Mouse (Mus musculus): Measurements from ENCODE around the gene Erg.

DNA sequence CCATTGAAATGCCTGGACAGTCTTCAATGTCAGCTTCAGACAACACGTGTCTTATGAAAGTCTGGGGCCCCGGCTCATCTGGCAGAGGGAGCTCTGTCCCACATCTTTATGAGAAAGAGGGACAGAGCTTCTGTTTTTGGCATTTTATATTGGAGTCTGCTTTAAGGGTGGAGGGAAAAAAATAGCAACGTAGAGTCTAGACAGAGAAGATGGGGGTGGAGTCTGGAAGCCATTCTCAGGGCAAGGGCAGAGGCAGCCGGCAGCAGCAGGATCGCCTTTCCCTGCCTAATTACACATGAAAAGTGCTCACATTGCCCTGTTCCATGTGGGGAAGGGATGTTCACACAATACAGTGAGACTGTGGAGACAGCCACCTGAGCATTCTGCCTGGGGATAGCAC lies 16.1 kb upstream of the Erg start:
- TF ChIP-seq CTCF (IDR thresholded peaks at IDR 0.05; ENCODE audit: extremely low read depth, insufficient read length, insufficient replicate concordance, low read depth, low read length) (no peak), POLR2A (IDR thresholded peaks at IDR 0.05; ENCODE audit: low read depth, low read length) (no peak)
